In the genomic region with DNA sequence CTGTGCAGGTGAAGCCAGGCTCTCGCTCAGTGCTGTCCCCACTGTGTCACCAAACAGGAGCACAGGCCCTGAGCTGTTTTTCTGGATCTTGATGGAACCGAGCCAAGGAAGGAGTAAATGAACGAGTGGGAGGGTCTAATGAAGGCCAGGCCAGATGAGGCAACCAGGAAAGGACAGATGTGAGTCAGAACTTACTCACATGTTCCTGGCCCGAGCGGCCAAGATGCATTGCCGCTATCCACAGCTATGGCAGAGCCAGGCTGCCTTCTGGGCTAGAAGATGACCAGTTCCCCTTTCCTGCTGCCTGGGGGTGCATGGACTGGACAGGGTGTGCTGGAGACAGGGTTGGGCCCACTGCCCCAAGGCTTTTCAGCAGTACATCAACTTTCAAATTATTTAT, we compare ENCODE assay signal across 11 mouse cellular contexts. TPM values are rescaled to one million over a fixed set of nuclear protein-coding genes. Genes with fewer than 3 reads are reported as not detected.
DNase-seq lines count a peak whose midpoint lies in the region; ATAC-seq lines count a peak whose summit lies in the region.
"Had no signal": no experiment of that assay in that cellular context is flagged by ENCODE, and none has a peak within 500 bp of the region (broad histone marks: within the 10 kb centered on the region; RNA-seq: fewer than 3 reads in every experiment).

No protein-coding gene starts in this region.

- ATAC-seq in kidney, embryonic 15.5 days (replicated peaks; ENCODE audit: low FRiP score) = no peak
- no peak for ATAC-seq in midbrain, embryonic 11.5 days (ENCODE audit: low FRiP score)
- ATAC-seq in forebrain, embryonic 11.5 days (replicated peaks; ENCODE audit: low FRiP score) = no peak

- no peak overlapping the region for H3K9ac ChIP-seq in kidney, embryonic 15.5 days
- H3K9ac ChIP-seq in midbrain, embryonic 11.5 days (ENCODE audit: low read length) = no peak overlapping the region
- H3K9ac ChIP-seq in forebrain, embryonic 11.5 days (ENCODE audit: low read length) = no peak overlapping the region

- peaks cover 27% of the 10 kb centered on the region for H3K4me1 ChIP-seq in kidney, embryonic 15.5 days
- peaks cover 8% of the 10 kb centered on the region for H3K4me1 ChIP-seq in megakaryocyte, embryonic 14.5 days
- H3K4me1 ChIP-seq in midbrain, embryonic 11.5 days (ENCODE audit: control insufficient read depth, insufficient read depth, low read length) = no peaks in the 10 kb centered on the region
- no peaks in the 10 kb centered on the region for H3K4me1 ChIP-seq in forebrain, embryonic 11.5 days (replicated peaks; ENCODE audit: control insufficient read depth, insufficient read depth, low read length)

- no peak for DNase-seq in kidney, postnatal 10 days
- peak; percentile 91 for DNase-seq in adrenal gland, adult 2 months
- DNase-seq in heart, adult 9 months (ENCODE audit: low spot score in 2 of 2) = peak; percentile 73 to 74
- DNase-seq in layer of hippocampus, adult 18-20 months (ENCODE audit: low spot score in 2 of 2) = no peak
- no peak for DNase-seq in midbrain, embryonic 11.5 days (ENCODE audit: low spot score, missing footprints)
- DNase-seq in forebrain, embryonic 11.5 days (ENCODE audit: low spot score) = no peak
- DNase-seq: kidney, adult 18-20 months had no signal

- H3K4me2 ChIP-seq in kidney, embryonic 15.5 days = no peak overlapping the region
- no peak overlapping the region for H3K4me2 ChIP-seq in midbrain, embryonic 11.5 days
- no peak overlapping the region for H3K4me2 ChIP-seq in forebrain, embryonic 11.5 days (ENCODE audit: low read depth, low read length, severe bottlenecking)
- H3K4me2 ChIP-seq: liver, embryonic 11.5 days had no signal

- H3K27ac ChIP-seq in kidney, embryonic 15.5 days = peak overlapping the region; percentile 56
- no peak overlapping the region for H3K27ac ChIP-seq in midbrain, embryonic 11.5 days (ENCODE audit: low read depth, low read length)
- H3K27ac ChIP-seq in forebrain, embryonic 11.5 days (ENCODE audit: low read depth, low read length) = no peak overlapping the region

- H3K4me3 ChIP-seq in kidney, embryonic 15.5 days (replicated peaks) = no peak overlapping the region
- peak overlapping the region; percentile 16 for H3K4me3 ChIP-seq in megakaryocyte, embryonic 14.5 days (replicated peaks)
- no peak overlapping the region for H3K4me3 ChIP-seq in midbrain, embryonic 11.5 days (ENCODE audit: low read depth, low read length)
- no peak overlapping the region for H3K4me3 ChIP-seq in forebrain, embryonic 11.5 days (ENCODE audit: low read depth, low read length)

- no peaks in the 10 kb centered on the region for H3K27me3 ChIP-seq in kidney, embryonic 15.5 days
- peaks cover 77% of the 10 kb centered on the region for H3K27me3 ChIP-seq in megakaryocyte, embryonic 14.5 days (replicated peaks)
- H3K27me3 ChIP-seq in midbrain, embryonic 11.5 days (ENCODE audit: control insufficient read depth, insufficient read depth, low read length) = no peaks in the 10 kb centered on the region
- H3K27me3 ChIP-seq in forebrain, embryonic 11.5 days (ENCODE audit: control insufficient read depth, insufficient read depth, low read length) = no peaks in the 10 kb centered on the region

- H3K9me3 ChIP-seq in kidney, embryonic 15.5 days (replicated peaks) = no peaks in the 10 kb centered on the region
- H3K9me3 ChIP-seq in megakaryocyte, embryonic 14.5 days = no peaks in the 10 kb centered on the region
- no peaks in the 10 kb centered on the region for H3K9me3 ChIP-seq in midbrain, embryonic 11.5 days (ENCODE audit: control insufficient read depth, low read length)
- H3K9me3 ChIP-seq in forebrain, embryonic 11.5 days (ENCODE audit: control insufficient read depth, low read length) = no peaks in the 10 kb centered on the region

- H3K36me3 ChIP-seq in kidney, embryonic 15.5 days = no peaks in the 10 kb centered on the region
- no peaks in the 10 kb centered on the region for H3K36me3 ChIP-seq in megakaryocyte, embryonic 14.5 days (replicated peaks; ENCODE audit: low read length)
- H3K36me3 ChIP-seq in midbrain, embryonic 11.5 days (ENCODE audit: control insufficient read depth, insufficient read depth, low read length) = no peaks in the 10 kb centered on the region
- H3K36me3 ChIP-seq in forebrain, embryonic 11.5 days (ENCODE audit: control insufficient read depth, insufficient read depth, low read length) = no peaks in the 10 kb centered on the region

- WGBS in kidney, embryonic 15.5 days = 69% methylated on average over 6 of the region's 6 CpGs
- 84% methylated on average over 6 of the region's 6 CpGs for WGBS in midbrain, embryonic 11.5 days
- 85% methylated on average over 6 of the region's 6 CpGs for WGBS in forebrain, embryonic 11.5 days

RNA-seq across cellular contexts. Expression of a gene that starts 0.3 kb away (rescaled TPM):
- 28.9 and 39.8 TPM in 2 replicates for polyA plus RNA-seq in kidney, embryonic 15.5 days (2015; fragmentation: Nextera tagmentation; extraction: Ambion mirVana)
- 100 to 1,000 TPM; 103 to 236 TPM for total RNA-seq in adrenal gland, adult 2 months (2021)
- 127 and 140 TPM in 2 replicates for polyA plus RNA-seq in adrenal gland, adult 2 months (2012; rRNA removed)
- not detected in 2 replicates for polyA plus RNA-seq in megakaryocyte, embryonic 14.5 days (2012; ENCODE audit: insufficient read depth, low replicate concordance)
- total RNA-seq in layer of hippocampus, adult 18-20 months (2021) = 10 to 100 TPM; 48.7 to 64.4 TPM
- 10.1 and 11.6 TPM in 2 replicates for polyA plus RNA-seq in midbrain, embryonic 11.5 days (2014; fragmentation: Nextera tagmentation; extraction: Ambion mirVana)
- 11.5 and 13.7 TPM in 2 replicates for polyA plus RNA-seq in forebrain, embryonic 11.5 days (2014; fragmentation: Nextera tagmentation; extraction: Ambion mirVana)

RNA-seq across cellular contexts. Expression of a gene that starts 14.3 kb away (rescaled TPM):
- polyA plus RNA-seq in kidney, embryonic 15.5 days (2015; fragmentation: Nextera tagmentation; extraction: Ambion mirVana) = 9.8 and 11.1 TPM in 2 replicates
- total RNA-seq in adrenal gland, adult 2 months (2021) = 10 to 100 TPM in 1 of 2 experiments, 1 to 10 TPM in 1; 9.3 to 15.9 TPM
- polyA plus RNA-seq in adrenal gland, adult 2 months (2012; rRNA removed) = 8.3 and 11.8 TPM in 2 replicates
- polyA plus RNA-seq in megakaryocyte, embryonic 14.5 days (2012; ENCODE audit: insufficient read depth, low replicate concordance) = 0.17 and 0.89 TPM in 2 replicates
- total RNA-seq in layer of hippocampus, adult 18-20 months (2021) = 1 to 10 TPM; 6.0 to 9.2 TPM
- 0.57 and 0.89 TPM in 2 replicates for polyA plus RNA-seq in midbrain, embryonic 11.5 days (2014; fragmentation: Nextera tagmentation; extraction: Ambion mirVana)
- 0.67 and 0.90 TPM in 2 replicates for polyA plus RNA-seq in forebrain, embryonic 11.5 days (2014; fragmentation: Nextera tagmentation; extraction: Ambion mirVana)

RNA-seq across cellular contexts. Expression of a gene that starts 41.1 kb away (rescaled TPM):
- not detected in 2 replicates for polyA plus RNA-seq in kidney, embryonic 15.5 days (2015; fragmentation: Nextera tagmentation; extraction: Ambion mirVana)
- not detected for total RNA-seq in adrenal gland, adult 2 months (2021)
- polyA plus RNA-seq in adrenal gland, adult 2 months (2012; rRNA removed) = not detected in 2 replicates
- polyA plus RNA-seq in megakaryocyte, embryonic 14.5 days (2012; ENCODE audit: insufficient read depth, low replicate concordance) = not detected in 2 replicates
- total RNA-seq in layer of hippocampus, adult 18-20 months (2021) = not detected
- polyA plus RNA-seq in midbrain, embryonic 11.5 days (2014; fragmentation: Nextera tagmentation; extraction: Ambion mirVana) = not detected in 2 replicates
- not detected in 2 replicates for polyA plus RNA-seq in forebrain, embryonic 11.5 days (2014; fragmentation: Nextera tagmentation; extraction: Ambion mirVana)
- polyA plus RNA-seq: liver, embryonic 11.5 days; spleen, adult 2 months had no signal

RNA-seq across cellular contexts. Expression of a gene that starts 54.5 kb away (rescaled TPM):
- polyA plus RNA-seq in kidney, embryonic 15.5 days (2015; fragmentation: Nextera tagmentation; extraction: Ambion mirVana) = 0.26 and 0.39 TPM in 2 replicates
- under 1 TPM; 0.07 to 0.14 TPM for total RNA-seq in adrenal gland, adult 2 months (2021)
- polyA plus RNA-seq in adrenal gland, adult 2 months (2012; rRNA removed) = 0.46 and 0.48 TPM in 2 replicates
- not detected in 2 replicates for polyA plus RNA-seq in megakaryocyte, embryonic 14.5 days (2012; ENCODE audit: insufficient read depth, low replicate concordance)
- under 1 TPM; 0.72 to 0.94 TPM for total RNA-seq in layer of hippocampus, adult 18-20 months (2021)
- polyA plus RNA-seq in midbrain, embryonic 11.5 days (2014; fragmentation: Nextera tagmentation; extraction: Ambion mirVana) = 0.21 and 0.29 TPM in 2 replicates
- 0.39 and 0.41 TPM in 2 replicates for polyA plus RNA-seq in forebrain, embryonic 11.5 days (2014; fragmentation: Nextera tagmentation; extraction: Ambion mirVana)

Comparison
In these comparisons a context has a peak if more than half of its experiments do, and no peak if none do; other contexts are left out.
1. DNase-seq: peak in adrenal gland, adult 2 months (single experiment) and heart, adult 9 months (2 of 2); none in kidney, postnatal 10 days (single experiment), layer of hippocampus, adult 18-20 months (0 of 2), midbrain, embryonic 11.5 days (single experiment) and forebrain, embryonic 11.5 days (single experiment).
2. RNA of a gene that starts 0.3 kb away (polyA plus RNA-seq): 127 to 140 TPM in adrenal gland, adult 2 months, 28.9 to 39.8 TPM in kidney, embryonic 15.5 days, 10.1 to 11.6 TPM in midbrain, embryonic 11.5 days and 11.5 to 13.7 TPM in forebrain, embryonic 11.5 days; not detected in megakaryocyte, embryonic 14.5 days; every median in the first group is over 10 times any median in the second.